Mouse (Mus musculus) olfactory bulb, adult 2 months (tissue): Measurements from ENCODE around the gene Asna1.

Experiments
- CTCF ChIP-seq: fragments of 200-500 bp; IDR thresholded peaks from 2 replicates; pipeline ENCODE4 v1.5.1; 2012; ENCODE audit warnings: low read depth, mild to moderate bottlenecking, low read length, moderate library complexity; ENCODE audit not compliant: insufficient read depth
- POLR2A ChIP-seq: fragments of 200-500 bp; IDR thresholded peaks from 2 replicates; pipeline ENCODE4 v1.6.1; 2012; ENCODE audit warnings: mild to moderate bottlenecking, low read depth, low read length, moderate library complexity; ENCODE audit not compliant: insufficient read depth

DNA sequence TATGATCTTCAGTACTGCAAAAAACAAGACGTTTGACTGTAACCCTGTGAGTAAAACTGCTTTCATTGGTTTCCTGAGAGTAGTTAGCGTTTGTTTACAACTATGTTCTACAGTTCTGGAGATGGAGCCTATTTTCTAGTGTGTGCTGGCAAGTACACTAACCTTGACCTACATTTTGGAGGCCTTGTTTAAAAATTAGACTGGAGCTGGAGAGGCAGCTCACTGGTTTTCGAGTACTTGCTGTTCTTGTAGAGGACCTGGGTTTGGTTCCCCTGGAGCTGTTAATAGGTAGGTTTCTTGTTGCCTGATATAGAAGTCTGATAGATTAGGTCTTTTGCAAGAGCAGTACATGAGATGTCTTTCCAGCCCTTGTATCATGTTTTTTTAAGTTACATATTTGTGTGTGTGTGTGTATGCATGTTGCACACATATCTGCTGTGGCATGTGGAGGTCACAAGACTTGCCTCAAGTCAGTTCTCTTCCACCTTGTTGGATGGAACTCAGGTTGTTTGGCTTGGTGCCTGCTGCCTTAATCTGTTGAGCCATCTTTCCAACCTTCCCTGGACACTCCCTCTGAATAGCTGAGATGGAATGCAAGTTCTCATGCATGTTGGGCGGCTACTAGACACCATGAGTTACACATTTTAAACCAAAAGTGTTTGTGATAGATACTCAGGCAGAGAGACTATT lies 7.7 kb upstream of the Asna1 start:
- TF ChIP-seq POLR2A, result no peak
- TF ChIP-seq CTCF, result no peak
